Mouse (Mus musculus): ENCODE results near the gene Lhfpl5.
"Not testable (repeated sequence)": the region's sequence is repeated elsewhere in the genome, so short reads cannot be mapped to it uniquely, and the experiment has no call there.

The Lhfpl5 gene

DNA sequence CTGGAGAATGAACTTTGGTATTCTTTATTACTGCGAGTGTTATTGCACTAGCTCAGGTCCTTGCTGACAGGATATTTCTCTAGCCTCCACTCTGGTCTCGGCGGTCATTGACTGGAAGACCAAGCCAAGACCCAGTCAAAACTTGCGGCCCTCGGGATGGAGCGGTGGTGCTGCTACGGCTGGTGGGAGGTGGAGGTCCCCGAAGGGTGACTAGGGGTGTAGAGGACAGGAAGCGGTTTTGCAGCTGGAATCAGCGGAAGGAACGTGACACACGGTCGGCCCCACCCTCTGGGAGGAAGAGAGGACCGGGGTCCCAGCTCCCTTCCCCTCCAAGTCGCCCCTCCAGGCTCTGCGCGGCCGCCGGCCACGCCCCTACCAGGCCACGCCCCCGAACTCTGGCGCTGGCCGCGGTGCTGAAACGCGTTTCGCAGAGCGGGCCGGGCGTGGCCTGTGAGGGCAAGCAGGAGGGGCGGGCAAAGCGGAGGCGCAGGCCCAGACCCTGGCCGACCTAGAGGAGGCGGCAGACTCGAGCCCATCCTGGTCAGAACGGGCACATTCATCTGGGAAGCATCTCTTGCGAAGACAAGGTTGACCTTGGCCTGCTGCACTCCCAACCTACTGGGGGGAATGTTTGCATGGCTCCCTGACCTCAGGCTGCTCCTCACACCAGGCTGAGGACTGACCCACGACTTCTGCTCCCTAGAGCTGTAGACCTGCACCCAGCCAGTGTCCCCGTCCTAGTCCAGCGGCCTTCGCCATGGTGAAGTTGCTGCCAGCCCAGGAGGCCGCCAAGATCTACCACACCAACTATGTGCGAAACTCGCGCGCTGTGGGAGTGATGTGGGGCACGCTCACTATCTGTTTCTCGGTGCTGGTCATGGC is at the start of gene Lhfpl5:
Gene Lhfpl5 (plus strand): TSS at position 398 of the 882 bp plus-strand sequence.
- DNase-seq = no peak

DNA sequence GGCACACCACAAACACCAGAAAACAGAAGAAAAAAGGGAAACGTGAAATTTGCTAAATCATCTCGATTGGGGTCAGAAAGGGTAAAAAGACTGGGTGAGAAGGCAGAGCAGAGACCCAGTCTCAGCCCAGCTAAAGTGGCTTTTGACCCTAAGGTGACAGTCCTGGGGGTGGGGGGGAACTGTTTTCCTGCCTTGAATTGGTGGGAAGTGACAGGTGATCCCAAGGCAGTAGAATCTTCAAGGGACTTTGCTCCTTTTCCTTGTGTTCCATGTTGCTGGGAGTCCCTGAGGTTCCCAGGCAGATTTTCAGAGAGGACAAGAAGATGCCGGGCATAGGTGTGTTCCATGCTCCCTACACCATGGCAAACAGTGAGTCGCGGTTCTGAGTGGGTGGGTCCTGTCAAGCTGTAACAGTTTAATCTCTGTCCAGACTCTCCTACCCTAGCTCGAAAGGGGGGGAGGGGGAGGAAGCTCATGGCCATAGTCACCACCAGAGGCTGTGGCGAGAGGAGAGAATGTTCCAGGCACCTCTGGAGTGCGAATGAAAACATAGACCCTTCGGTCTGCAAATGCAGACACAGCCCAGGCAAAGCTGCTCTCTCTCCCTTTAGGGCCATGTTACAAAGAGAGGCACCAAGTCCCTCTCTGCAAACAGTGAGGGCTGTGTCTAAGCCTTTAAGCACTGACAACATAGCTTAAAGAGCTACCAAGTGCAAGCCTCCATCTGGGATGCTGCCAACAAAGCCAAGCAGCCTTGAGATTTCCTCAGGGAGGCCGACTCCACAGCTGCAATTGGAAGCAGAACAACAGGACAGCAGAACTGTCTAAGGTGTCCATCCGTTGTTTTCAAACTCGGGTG is 48.0 kb upstream of the Lhfpl5 start:
- peak; percentile 94 for DNase-seq

DNA sequence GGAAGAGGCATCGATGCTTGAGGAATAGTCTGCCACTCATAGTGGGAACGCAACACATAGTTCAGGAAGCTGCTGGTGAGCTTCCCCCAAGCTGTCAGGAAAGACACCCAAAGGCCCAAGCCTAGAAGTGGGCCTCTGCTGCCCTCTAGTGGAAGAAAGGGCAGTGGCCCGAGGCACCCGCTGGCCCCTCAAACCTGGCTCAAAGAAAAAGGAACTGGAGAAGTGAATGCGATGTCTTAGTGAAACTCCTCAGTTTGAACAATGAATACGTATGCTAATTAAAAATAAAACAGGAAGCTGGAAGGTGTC is 47.4 kb upstream of the Lhfpl5 start:
- peak; percentile 98 for DNase-seq

DNA sequence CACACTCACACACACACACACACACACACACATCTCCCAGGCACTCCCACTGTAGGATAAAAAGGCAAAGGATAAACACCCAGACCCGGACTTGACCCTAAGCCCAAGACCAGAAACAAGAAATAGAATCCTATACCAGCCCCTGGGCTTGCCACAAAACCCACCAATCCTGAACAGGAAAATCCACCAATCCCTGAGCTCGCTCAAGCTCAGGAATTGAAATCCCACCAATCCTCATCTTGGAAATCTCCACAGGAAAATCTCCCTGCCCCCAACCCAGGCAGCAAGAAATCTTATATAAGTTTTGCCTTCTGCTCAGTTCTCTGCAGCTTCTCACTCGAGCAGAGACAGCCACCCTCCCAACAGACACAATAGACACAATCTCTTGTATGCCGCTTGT is 46.3 kb upstream of the Lhfpl5 start:
- DNase-seq = no peak

DNA sequence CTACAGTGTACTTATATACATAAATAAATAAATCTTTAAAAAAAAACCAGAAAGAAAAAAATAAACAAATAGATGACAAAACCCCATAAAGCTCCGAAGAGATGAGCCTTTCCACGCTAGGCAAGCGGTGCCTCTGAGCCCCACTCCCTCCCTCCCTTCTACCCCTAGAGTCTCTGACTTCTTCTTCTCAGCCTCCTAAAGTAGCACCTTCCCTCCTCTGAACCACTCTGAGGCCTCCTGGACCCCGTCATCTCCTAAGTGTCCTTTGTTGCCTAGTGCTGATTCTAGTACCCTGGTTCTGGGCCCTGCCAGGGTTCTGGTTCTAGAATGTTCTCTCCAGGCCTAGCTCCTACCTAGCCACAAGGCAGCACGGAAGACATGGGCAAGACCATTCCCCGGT is 44.9 kb upstream of the Lhfpl5 start, which contains the start of gene Armc12:
Gene Armc12 (plus strand): TSS at position 301 of the 400 bp plus-strand sequence.
- DNase-seq = no peak

DNA sequence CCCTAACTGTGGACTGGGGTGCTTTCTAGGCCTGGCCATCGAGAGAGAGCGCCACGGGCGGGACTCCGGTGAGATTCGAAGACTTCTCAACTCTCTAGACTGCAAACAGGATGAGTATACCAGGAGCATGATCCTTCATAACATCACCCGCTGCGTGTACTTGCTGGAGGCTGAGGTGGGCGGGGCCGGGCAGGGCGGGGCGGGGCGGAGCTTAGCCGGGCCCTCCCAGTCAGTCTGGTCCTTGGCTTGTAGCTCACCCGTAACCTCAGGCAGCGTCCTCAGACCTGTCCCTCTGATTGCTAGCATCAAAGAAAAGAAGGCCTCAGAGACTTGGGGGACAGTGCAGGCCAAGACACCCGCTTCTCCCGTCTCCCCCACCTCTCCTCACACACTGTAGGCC is 43.5 kb upstream of the Lhfpl5 start:
- no peak for DNase-seq

DNA sequence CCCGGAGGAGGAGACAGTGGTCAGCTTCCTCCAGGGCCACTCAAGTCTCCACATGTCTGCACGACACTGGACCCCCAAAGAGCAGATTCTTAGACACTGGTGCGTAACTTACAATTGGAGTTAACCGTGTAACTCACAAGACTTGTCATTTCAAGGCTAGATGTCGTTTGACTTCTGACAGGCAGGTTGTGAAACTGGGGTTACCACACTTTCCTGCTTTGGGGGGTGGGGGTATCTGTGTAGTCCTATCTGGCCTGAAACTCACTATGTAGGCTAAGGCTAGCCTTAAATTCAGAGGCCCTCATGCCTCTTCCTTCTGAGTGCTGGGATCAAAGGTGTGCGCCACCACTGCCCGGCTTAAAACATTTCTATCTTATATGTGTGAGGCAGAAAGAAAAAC is 42.9 kb upstream of the Lhfpl5 start:
- DNase-seq = no peak

DNA sequence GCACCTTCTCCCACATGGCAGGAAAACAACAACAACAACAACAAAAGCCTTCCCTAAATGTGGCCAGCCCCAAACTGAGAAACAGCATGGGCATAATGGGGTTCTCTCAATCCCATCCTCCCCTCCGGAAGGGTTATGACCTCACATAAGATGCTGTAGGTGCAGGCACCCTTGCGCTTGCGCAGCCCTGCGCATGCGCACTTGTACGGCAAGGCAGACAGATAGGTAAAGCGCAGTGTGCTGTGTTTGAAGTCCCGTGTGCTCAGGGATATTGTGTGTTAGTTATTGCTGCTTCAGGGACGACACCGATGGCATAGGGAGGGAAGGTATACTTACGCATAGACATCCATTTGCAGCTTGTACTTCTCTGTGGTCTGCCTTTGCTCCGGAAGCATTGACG is 42.1 kb upstream of the Lhfpl5 start:
- DNase-seq = no peak

DNA sequence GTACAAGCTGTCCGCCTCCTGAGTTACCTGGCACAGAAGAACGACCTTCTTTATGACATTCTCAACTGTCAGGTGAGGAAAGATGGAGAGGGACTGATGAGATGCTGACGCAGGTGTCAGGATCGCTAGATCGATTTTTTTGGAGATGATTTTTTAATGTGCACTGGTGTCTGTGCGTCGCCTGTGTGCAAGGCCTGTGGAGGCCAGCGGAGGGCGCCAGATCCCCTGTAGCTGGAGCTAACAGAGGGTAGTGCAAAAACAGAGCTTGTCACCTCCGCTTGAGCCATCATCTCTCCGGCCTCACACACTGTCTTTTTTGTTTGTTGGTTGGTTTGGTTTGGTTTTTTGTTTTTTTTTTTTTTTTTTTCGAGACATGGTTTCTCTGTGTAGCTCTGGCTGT is 37.6 kb upstream of the Lhfpl5 start:
- DNase-seq = no peak

DNA sequence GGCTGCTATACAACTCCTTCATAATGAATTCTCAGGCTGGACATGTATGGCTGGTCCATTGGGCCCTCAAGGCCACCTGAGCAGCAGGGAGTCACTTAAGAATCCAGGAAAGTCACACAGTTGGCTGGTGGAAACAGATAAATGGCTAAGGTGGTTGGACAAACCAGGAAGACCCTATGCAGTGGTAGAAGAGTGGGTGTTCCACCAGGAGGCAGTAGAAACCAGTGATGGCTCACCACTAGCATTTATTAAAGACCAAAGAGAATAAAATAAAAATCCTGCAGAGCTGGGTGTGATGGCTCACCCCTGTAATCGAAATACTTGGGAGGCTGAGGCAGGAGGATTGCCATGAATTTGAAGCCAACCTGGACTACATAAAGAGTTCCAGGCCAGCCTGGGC is 28.5 kb upstream of the Lhfpl5 start:
- DNase-seq = no peak

DNA sequence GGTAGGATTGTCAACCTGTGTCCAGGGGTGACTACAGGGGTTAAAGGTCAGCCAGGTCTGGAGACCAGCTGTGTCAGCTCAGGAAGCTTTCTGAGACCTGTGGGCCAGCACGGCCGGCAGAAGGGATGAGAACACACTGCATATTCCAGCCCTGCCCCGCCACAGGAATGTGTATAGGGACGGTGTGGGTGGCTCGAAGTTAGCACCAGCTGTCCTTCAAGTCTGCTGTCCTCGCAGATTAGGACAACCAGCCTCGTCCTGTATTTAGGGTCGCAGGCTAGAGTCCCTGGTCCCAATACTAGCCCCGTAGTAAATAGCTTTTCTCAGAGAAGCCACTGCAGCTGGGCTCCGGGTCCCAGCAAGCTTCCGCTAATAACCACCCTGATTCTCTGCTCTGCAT is 26.9 kb upstream of the Lhfpl5 start:
- no peak for DNase-seq

DNA sequence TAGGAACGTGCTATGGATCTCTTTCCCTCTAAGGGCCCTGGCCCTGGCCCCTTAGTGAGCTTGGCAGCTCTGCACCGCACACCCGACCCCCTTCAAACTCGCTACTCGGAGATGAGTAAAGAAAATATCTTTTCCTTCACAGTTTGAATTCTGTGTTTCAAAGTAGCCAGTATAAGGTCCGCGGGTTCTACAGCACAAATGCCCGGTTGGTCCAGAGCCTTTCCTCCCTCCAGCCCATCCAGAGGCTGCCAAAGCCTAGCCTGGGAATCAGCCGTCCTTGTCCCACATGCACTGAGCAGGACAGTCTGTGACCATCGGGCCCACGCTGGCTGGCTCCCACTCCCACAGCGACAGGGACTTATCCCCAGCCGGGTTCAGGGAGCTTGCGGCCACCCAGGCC is 26.3 kb upstream of the Lhfpl5 start, which contains the start of gene Clpsl2:
Gene Clpsl2 (plus strand): TSS at position 301 of the 400 bp plus-strand sequence.
- no peak for DNase-seq

DNA sequence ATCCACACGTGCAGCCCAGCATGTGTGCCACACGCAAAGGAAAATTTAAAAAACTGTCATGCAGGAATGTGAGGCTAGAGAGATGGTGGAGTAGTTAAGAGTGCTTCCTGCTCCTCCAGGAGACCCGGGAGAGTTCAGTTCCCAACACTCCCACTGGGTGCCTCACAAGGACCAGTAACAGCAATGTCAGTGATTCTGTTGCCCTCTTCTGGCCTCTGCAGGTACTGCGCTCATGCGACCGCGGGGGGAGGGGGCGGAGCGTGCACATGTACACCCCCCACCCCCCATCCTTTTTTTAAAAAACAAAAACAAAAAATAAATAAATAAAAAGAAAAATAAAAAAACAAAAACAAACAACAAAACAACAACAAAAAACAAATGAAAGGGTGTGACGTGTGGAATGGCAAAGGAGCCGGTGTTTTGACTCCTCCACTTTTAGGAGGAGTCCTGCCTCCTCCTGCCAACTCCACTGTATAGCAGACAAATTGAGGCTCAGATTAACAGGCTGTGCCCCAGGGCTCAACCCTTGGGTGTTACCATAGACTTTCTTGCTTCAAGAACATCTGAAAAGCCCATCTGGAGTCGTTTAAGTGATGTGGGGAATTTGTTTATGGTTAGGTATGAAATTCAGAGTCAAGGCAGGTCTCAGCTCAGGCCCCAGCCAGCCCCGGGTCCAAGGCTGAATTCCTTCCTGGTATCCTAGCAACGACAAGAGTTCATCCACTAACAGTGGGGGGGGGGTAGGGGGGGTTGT is 22.2 kb upstream of the Lhfpl5 start:
- peak; percentile 96 for DNase-seq

DNA sequence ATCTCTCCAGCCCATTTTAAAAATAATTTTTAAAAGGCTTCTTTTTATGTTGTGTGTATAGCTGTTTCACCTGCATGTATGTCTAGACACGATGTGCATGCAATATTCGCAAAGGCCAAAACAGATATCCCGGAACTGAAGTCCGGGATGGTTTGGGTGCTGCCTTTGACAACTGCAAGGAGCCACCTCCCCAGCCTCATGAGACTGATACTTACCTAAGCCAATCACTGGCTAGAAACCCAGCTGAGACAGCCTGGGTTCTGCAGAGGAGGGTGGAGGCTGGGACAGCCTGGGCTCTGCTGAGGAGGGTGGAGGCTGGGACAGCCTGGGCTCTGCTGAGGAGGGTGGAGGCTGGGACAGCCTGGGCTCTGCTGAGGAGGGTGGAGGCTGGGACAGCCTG is 21.4 kb upstream of the Lhfpl5 start:
- not testable (repeated sequence) for DNase-seq

DNA sequence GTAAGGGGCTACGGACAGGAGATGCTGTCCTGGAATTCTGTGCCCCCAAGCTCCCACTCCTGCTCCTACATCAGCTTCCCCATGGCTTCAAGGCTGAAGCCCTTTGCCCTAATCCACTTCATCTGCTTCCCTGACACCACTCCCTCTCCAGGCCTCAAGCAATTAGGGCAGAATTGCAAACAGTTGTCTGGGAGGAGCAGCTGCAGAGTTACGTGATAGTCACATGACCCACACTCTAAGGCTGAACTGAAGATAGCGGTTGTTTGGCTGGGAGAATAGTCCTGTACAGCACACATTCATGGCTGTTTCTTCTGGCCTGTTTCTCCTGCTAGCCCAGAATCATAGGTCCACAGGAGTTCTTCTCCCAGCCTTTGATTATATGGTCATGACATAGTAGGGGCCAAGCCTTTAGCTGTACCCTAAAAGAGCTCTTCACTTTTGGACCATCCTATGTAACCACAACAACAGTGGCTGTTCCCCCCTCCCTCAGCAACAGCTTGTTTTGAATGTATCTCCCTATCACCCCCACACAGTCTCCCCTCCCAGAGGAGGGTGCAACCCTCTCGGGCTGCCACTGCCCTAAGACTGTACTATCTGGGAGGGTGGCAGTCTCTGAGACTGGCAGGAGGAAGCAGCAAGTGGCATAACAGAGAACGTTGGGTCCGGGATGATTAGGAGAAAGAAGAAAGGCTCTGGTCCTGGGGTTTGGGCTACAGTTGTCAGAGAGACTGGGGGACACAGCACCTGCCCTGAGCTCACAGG is 18.6 kb upstream of the Lhfpl5 start:
- no peak for DNase-seq

DNA sequence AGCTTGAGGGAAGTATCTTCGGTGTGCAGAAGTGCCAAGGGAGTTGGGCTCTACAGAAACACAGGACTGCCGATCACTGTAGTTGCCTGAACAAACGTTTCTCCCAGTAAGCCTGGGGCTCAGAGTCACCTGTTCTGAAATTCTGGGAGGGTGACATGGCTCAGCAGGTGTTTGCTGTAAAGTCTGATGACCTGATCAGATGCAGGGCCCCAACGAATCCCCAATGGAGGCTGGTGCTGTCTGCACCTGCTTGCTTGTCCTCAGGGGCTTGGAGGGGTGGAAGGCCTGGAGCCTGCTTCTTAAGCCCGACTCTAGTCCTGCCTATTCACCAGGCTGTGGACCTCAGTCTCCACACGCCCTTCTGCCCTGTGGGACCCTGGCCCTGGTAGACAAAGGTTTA is 17.7 kb upstream of the Lhfpl5 start:
- no peak for DNase-seq

DNA sequence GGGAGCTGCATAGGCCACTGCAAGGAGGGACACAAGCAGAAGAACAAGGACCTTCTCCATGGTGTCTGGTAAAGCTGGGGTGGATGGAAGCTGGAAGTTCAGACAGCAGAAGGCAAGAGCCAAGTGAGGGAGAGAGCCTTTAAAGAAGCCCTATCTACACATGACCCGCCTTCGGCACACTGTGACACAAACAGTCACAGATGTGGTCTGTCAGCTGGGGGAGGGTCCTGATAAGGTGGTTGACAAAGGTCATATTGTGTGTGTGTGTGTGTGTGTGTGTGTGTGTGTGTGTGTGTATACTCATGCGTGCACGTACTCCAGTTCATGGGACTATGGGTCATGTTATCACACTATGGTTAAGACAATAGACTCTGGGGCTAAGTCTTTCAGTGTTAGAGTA is 14.8 kb upstream of the Lhfpl5 start, which contains the start of gene Clps:
Gene Clps (minus strand): TSS at position 169 of the 400 bp plus-strand sequence.
- no peak for DNase-seq

DNA sequence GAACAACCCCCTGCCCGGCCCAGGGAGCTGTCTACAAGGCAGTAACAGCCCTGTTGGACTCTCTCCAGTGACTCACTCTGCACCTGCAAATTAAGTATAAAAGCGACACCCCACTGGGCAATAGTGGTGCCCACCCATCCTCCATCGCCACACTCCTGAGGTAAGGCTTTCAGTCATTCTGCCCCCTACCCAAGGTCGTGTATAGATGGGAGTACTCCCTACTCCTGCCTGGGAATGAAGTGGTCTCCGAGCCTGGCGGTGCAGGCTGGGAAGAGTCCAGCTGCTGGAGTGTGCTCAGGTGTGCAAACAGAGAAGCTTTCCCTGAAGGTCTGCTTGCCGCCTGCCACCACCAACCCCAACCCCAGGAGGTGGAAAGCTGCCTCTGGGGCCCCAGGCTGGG is 13.8 kb upstream of the Lhfpl5 start:
- no peak for DNase-seq

DNA sequence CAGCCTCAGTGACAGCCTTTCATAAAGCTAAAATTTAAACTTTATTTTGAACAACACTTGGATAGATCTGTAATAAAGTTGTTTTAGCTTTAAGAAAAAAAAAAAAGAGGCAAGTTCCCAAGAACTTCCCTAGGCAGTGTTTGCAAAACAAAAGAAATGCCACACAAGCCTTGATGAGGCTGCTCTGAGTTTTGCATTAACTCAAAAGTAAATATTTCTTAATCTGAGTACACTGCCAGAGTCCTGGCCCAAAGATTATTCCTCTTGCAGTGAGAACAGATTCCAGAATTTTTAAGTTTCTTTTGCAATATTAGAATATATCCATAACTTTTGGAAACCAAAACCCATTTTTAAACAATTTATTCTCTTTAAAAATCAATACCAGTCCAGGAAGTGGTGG is 10.3 kb upstream of the Lhfpl5 start:
- DNase-seq = no peak

DNA sequence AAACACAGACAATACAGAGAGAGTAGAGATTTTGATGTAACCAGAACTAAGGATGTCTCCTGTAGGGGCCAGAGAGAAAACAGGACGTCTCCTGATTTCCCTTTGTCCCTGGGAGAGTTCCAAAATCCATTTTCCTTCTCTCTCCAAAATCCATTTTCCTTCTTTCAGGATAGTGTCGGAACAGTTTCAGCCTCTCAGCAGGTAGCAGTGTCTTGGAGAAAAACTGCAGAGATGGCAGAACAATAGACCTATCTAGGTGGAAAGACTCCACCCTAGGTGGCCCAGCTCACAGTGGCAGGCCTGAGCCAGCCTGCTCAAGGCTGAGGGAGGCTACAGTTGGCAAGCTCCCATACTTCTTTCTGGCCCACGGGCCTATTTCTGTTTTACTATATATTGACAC is 7.9 kb upstream of the Lhfpl5 start:
- no peak for DNase-seq

DNA sequence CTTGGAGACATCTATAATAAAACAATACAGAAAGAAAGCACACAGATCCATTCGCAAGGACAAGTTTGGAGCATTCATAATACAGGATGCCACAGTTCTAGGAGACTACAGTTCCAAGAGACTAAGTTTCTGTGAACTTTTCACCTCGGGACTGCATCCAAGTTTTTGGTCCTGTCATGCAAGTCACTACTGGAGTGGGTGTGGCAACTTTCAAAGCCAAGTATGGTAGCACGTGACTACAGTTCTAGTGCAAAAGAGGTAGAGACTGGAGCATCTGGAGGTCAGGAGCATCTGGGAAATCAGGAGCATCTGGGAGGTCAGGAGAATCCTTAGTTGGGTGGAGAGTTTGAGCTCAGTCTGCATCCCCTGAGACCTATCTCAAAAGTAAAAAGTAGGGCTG is 3.6 kb upstream of the Lhfpl5 start:
- no peak for DNase-seq

DNA sequence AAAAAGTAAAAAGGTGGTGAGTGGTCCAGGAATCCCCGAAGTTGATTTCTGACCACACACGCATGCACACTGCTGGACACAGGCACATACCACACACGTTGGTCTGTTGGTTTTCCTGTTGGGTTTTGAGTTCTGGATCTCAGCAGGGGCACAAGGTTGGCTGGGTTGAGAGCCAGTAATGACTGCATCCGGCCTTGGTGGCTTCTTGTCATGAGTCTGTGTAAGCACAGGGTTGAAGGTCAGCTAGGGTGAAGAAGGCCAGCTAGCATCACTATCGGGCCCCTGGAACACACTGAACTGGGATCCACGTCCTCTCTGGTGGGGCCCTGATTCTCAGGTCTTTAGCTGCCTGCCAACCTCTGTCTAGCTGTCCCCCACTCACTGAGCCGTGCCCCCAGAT is 2.9 kb upstream of the Lhfpl5 start:
- DNase-seq = no peak

Measured in heart, adult 11 months (tissue).